9 mouse cellular contexts compared by ENCODE assay signal in the genomic region with DNA sequence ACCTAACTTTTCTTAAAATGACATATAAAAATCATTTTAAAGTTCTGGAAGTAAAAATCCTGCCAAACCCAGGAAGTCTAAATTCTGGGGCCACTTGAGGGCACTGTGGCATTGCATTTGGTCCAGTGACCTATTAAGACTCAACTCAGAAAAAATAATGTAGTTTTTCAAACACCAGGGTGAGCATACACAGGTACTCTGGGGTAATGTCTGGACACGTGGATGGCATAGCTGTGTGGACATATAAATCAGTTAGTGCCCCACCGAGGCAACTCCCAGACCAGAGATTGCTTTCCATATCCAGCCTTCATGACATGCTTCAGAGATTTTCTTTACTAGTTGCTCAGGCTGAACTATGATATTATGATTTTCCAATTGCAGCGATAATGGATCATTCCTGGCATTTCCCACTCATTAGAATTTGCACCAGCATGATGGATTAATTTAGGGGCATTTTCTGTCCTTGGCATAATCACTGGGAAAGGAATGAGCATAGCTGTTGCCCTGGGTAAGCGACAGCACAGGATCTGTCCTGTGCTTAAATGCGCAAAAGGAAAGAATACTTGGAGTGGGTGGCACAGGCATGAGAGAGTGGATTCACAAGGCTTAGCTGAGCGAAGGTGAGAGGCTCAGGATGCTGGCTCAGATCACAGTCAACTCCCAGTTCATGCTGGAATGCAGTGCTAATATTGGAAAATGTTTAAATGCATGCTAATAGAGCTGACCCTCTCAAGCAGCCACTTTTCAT.
DNase-seq lines count a peak whose midpoint lies in the region; ATAC-seq and TF ChIP-seq lines count a peak whose summit lies in the region.
"Had no signal": no experiment of that assay in that cellular context is flagged by ENCODE, and none has a peak within 500 bp of the region (broad histone marks: within the 10 kb centered on the region; RNA-seq: fewer than 3 reads in every experiment).

No protein-coding gene starts in this region.

- H3K27ac ChIP-seq in forebrain, embryonic 11.5 days (ENCODE audit: low read depth, low read length), result no peak overlapping the region
- no peak overlapping the region for H3K27ac ChIP-seq in forebrain, embryonic 13.5 days
- H3K27ac ChIP-seq in neural tube, embryonic 13.5 days (replicated peaks), result 0 out of 2 replicates have a peak overlapping the region, but pooled peaks have one; percentile 20
- H3K27ac ChIP-seq in heart, embryonic 11.5 days (ENCODE audit: low read depth, low read length), result no peak overlapping the region

- no peak overlapping the region for H3K4me2 ChIP-seq in forebrain, embryonic 11.5 days (ENCODE audit: low read depth, low read length, severe bottlenecking)
- no peak overlapping the region for H3K4me2 ChIP-seq in forebrain, embryonic 13.5 days
- H3K4me2 ChIP-seq in neural tube, embryonic 13.5 days, result no peak overlapping the region
- no peak overlapping the region for H3K4me2 ChIP-seq in heart, embryonic 11.5 days

- H3K27me3 ChIP-seq in forebrain, embryonic 11.5 days (ENCODE audit: control insufficient read depth, insufficient read depth, low read length), result no peaks in the 10 kb centered on the region
- no peaks in the 10 kb centered on the region for H3K27me3 ChIP-seq in forebrain, embryonic 13.5 days
- H3K27me3 ChIP-seq in neural tube, embryonic 13.5 days, result no peaks in the 10 kb centered on the region
- H3K27me3 ChIP-seq in heart, embryonic 11.5 days (ENCODE audit: control insufficient read depth, insufficient read depth, low read length), result no peaks in the 10 kb centered on the region
- H3K27me3 ChIP-seq: CH12.LX had no signal

- H3K4me1 ChIP-seq in forebrain, embryonic 11.5 days (replicated peaks; ENCODE audit: control insufficient read depth, insufficient read depth, low read length), result no peaks in the 10 kb centered on the region
- H3K4me1 ChIP-seq in forebrain, embryonic 13.5 days, result peaks cover 7% of the 10 kb centered on the region
- H3K4me1 ChIP-seq in neural tube, embryonic 13.5 days (replicated peaks), result peaks cover 5% of the 10 kb centered on the region
- no peaks in the 10 kb centered on the region for H3K4me1 ChIP-seq in heart, embryonic 11.5 days (ENCODE audit: control insufficient read depth, insufficient read depth, low read length)

- DNase-seq in forebrain, embryonic 11.5 days (ENCODE audit: low spot score), result no peak
- peak; percentile 87 for DNase-seq in brain, embryonic 14.5 days (ENCODE audit: low read depth)
- peak; percentile 49 for DNase-seq in layer of hippocampus, adult 11-12 months (ENCODE audit: low spot score)
- DNase-seq in spleen, postnatal 14 days (ENCODE audit: low spot score in 2 of 2), result no peak
- DNase-seq in urinary bladder, postnatal 4 days (ENCODE audit: low spot score in 2 of 2), result no peak

- TF ChIP-seq CTCF in brain, embryonic 14.5 days (IDR thresholded peaks at IDR 0.05; ENCODE audit: borderline replicate concordance, extremely low read depth, insufficient read depth, insufficient read length), result peak; percentile 56; the same call in 1 of the 2 replicates

- TF ChIP-seq POLR2A in brain, embryonic 14.5 days (IDR thresholded peaks at IDR 0.05; ENCODE audit: borderline replicate concordance, extremely low read depth, insufficient read depth, insufficient read length, poor library complexity, severe bottlenecking), result no peak

- 82% methylated on average over 6 of the region's 6 CpGs for WGBS in forebrain, embryonic 11.5 days
- 74% methylated on average over 6 of the region's 6 CpGs for WGBS in forebrain, embryonic 13.5 days
- 59% methylated on average over 6 of the region's 6 CpGs for WGBS in neural tube, embryonic 13.5 days
- WGBS in heart, embryonic 11.5 days (ENCODE audit: insufficient replicate concordance), result 73% methylated on average over 6 of the region's 6 CpGs

- H3K4me3 ChIP-seq in forebrain, embryonic 11.5 days (ENCODE audit: low read depth, low read length), result no peak overlapping the region
- H3K4me3 ChIP-seq in forebrain, embryonic 13.5 days, result no peak overlapping the region
- H3K4me3 ChIP-seq in neural tube, embryonic 13.5 days, result no peak overlapping the region
- H3K4me3 ChIP-seq in heart, embryonic 11.5 days (ENCODE audit: low read depth, low read length), result no peak overlapping the region

- H3K9ac ChIP-seq in forebrain, embryonic 11.5 days (ENCODE audit: low read length), result no peak overlapping the region
- H3K9ac ChIP-seq in forebrain, embryonic 13.5 days, result no peak overlapping the region
- no peak overlapping the region for H3K9ac ChIP-seq in neural tube, embryonic 13.5 days
- no peak overlapping the region for H3K9ac ChIP-seq in heart, embryonic 11.5 days (ENCODE audit: low read depth, low read length)

- no peaks in the 10 kb centered on the region for H3K36me3 ChIP-seq in forebrain, embryonic 11.5 days (ENCODE audit: control insufficient read depth, insufficient read depth, low read length)
- no peaks in the 10 kb centered on the region for H3K36me3 ChIP-seq in forebrain, embryonic 13.5 days (ENCODE audit: poor library complexity, severe bottlenecking)
- no peaks in the 10 kb centered on the region for H3K36me3 ChIP-seq in neural tube, embryonic 13.5 days
- no peaks in the 10 kb centered on the region for H3K36me3 ChIP-seq in heart, embryonic 11.5 days (ENCODE audit: control insufficient read depth, insufficient read depth, low read length)

- no peaks in the 10 kb centered on the region for H3K9me3 ChIP-seq in forebrain, embryonic 11.5 days (ENCODE audit: control insufficient read depth, low read length)
- H3K9me3 ChIP-seq in forebrain, embryonic 13.5 days (replicated peaks), result no peaks in the 10 kb centered on the region
- H3K9me3 ChIP-seq in neural tube, embryonic 13.5 days, result no peaks in the 10 kb centered on the region
- H3K9me3 ChIP-seq in heart, embryonic 11.5 days (replicated peaks; ENCODE audit: control insufficient read depth, low read length), result no peaks in the 10 kb centered on the region

- 0 out of 2 replicates have a peak, but pooled peaks have one; percentile 10 for ATAC-seq in forebrain, embryonic 11.5 days (replicated peaks; ENCODE audit: low FRiP score)
- no peak for ATAC-seq in forebrain, embryonic 13.5 days
- peak; percentile 86 for ATAC-seq in neural tube, embryonic 13.5 days (ENCODE audit: low read depth)
- no peak for ATAC-seq in heart, embryonic 11.5 days (replicated peaks; ENCODE audit: insufficient number of reproducible peaks, low FRiP score, low TSS enrichment)

Comparison
In these comparisons a context has a peak if more than half of its experiments do, and no peak if none do; other contexts are left out.
1. ATAC-seq: peak in forebrain, embryonic 11.5 days (single experiment) and neural tube, embryonic 13.5 days (single experiment); none in forebrain, embryonic 13.5 days (single experiment) and heart, embryonic 11.5 days (single experiment).
2. DNase-seq: peak in brain, embryonic 14.5 days (single experiment) and layer of hippocampus, adult 11-12 months (single experiment); none in forebrain, embryonic 11.5 days (single experiment), spleen, postnatal 14 days (0 of 2) and urinary bladder, postnatal 4 days (0 of 2).